Mouse (Mus musculus) neural tube, embryonic 11.5 days (tissue): ENCODE results near the gene Oscar. TPM values are rescaled to one million over a fixed set of nuclear protein-coding genes. Genes with fewer than 3 reads are reported as not detected.

Experiments used
- ATAC-seq: fragments of 200-750 bp; cut with Nextera tagmentation; 2 replicates; pipeline ENCODE4 v1.8.0; 2017; ENCODE audit warnings: moderate number of reproducible peaks, mild to moderate bottlenecking, moderate TSS enrichment, moderate library complexity; ENCODE audit not compliant: insufficient read depth, low FRiP score, low TSS enrichment
- DNase-seq: peaks from one replicate; pipeline ENCODE4 v3.0.0-alpha.2; 2015; ENCODE audit warnings: low spot score
- H3K27ac ChIP-seq: fragments of 300-500 bp; sonication (generic); 2 replicates; pipeline ENCODE4 v1.5.1; 2014; ENCODE audit warnings: low read depth, mild to moderate bottlenecking, low read length
- H3K27me3 ChIP-seq: fragments of 300-500 bp; sonication (generic); 2 replicates; pipeline ENCODE4 v1.6.1; 2014; ENCODE audit warnings: mild to moderate bottlenecking, low read length, mixed read lengths; ENCODE audit not compliant: control insufficient read depth, insufficient read depth
- H3K36me3 ChIP-seq: fragments of 300-500 bp; sonication (generic); 2 replicates; pipeline ENCODE4 v1.6.1; 2014; ENCODE audit warnings: mild to moderate bottlenecking, low read length, moderate library complexity, mixed read lengths; ENCODE audit not compliant: control insufficient read depth, insufficient read depth
- H3K4me1 ChIP-seq: fragments of 300-500 bp; sonication (generic); 2 replicates; pipeline ENCODE4 v1.6.1; 2014; ENCODE audit warnings: low read length, mixed read lengths; ENCODE audit not compliant: control insufficient read depth, insufficient read depth
- H3K4me2 ChIP-seq: fragments of 300-500 bp; sonication (generic); 2 replicates; pipeline ENCODE4 v1.6.1; 2014; ENCODE audit warnings: low read depth, mild to moderate bottlenecking, moderate library complexity
- H3K4me3 ChIP-seq: fragments of 300-500 bp; sonication (generic); 2 replicates; pipeline ENCODE4 v1.5.1; 2014; ENCODE audit warnings: low read depth, low read length
- H3K9ac ChIP-seq: fragments of 300-500 bp; sonication (generic); 2 replicates; pipeline ENCODE4 v1.6.1; 2014; ENCODE audit warnings: mild to moderate bottlenecking, low read length
- H3K9me3 ChIP-seq: fragments of 300-500 bp; sonication (generic); 2 replicates; pipeline ENCODE4 v1.6.1; 2016; ENCODE audit warnings: low read length; ENCODE audit not compliant: control insufficient read depth
- WGBS: fragments of 180-500 bp; shearing (Covaris S2); extraction: QIAGEN DNeasy Blood & Tissue Kit; methylation state at CpG from one replicate; pipeline ENCODE4 v1.1.7; 2014; 5-methylcytosine and 5-hydroxymethylcytosine counted together
- polyA plus RNA-seq: library from polyadenylated mRNA; unstranded; fragments of >200 nt; fragmentation: Nextera tagmentation; extraction: Ambion mirVana; gene quantifications from 2 replicates; pipeline ENCODE4 v1.2.1, GENCODE M21; 2014

The Oscar gene
- polyA plus RNA-seq, 1 experiment from 2014 or later, result 0.25 TPM

- no peaks in the 10 kb centered on the region for H3K27me3 ChIP-seq
- peaks cover 6% of the 10 kb centered on the region for H3K36me3 ChIP-seq
- 0 out of 2 replicates have a peak, but pooled peaks cover 3% of the 10 kb centered on the region for H3K9me3 ChIP-seq
- ATAC-seq (peak; percentile 98), DNase-seq (peak; percentile 98)
- WGBS, result 0% methylated on average over 57 of the region's 58 CpGs
- H3K4me3 ChIP-seq, result peak within 1 kb of the TSS; percentile 100
- peak within 1 kb of the TSS; percentile 98 for H3K9ac ChIP-seq
- peak within 1 kb of the TSS; percentile 97 for H3K27ac ChIP-seq
- H3K4me1 ChIP-seq, result peaks cover 21% of the 10 kb centered on the region
- peak within 1 kb of the TSS; percentile 73 for H3K4me2 ChIP-seq
These were observed 28.9 kb upstream of the Oscar start, which contains the start of gene Cnot3 for GRCm38 (mm10) chr7:3644672-3645487. Gene Cnot3, plus strand, starts transcription at chr7:3645268.

- DNase-seq, result no peak
- Histone ChIP-seq H3K4me3 (peak overlapping the region; percentile 100), H3K27me3 (no peaks in the 10 kb centered on the region), H3K4me2 (peak overlapping the region; percentile 50), H3K4me1 (peaks cover 21% of the 10 kb centered on the region), H3K9ac (no peak overlapping the region), H3K36me3 (peaks cover 6% of the 10 kb centered on the region), H3K9me3 (0 out of 2 replicates have a peak, but pooled peaks cover 3% of the 10 kb centered on the region), H3K27ac (no peak overlapping the region)
- 1% methylated on average over 11 of the region's 11 CpGs for WGBS
- ATAC-seq, result no peak
These were observed 28.4 kb upstream of the Oscar start for GRCm38 (mm10) chr7:3644348-3644671.

- 29% methylated on average over 9 of the region's 9 CpGs for WGBS
- Histone ChIP-seq H3K4me3 (peak overlapping the region; percentile 100), H3K9me3 (0 out of 2 replicates have a peak, but pooled peaks cover 3% of the 10 kb centered on the region), H3K36me3 (peaks cover 6% of the 10 kb centered on the region), H3K27ac (no peak overlapping the region), H3K27me3 (no peaks in the 10 kb centered on the region), H3K4me2 (peak overlapping the region; percentile 50), H3K4me1 (peaks cover 21% of the 10 kb centered on the region), H3K9ac (no peak overlapping the region)
- no peak for DNase-seq
- ATAC-seq, result no peak
These were observed 27.9 kb upstream of the Oscar start for GRCm38 (mm10) chr7:3643843-3644242.

- H3K27me3 ChIP-seq, result no peaks in the 10 kb centered on the region
- peaks cover 21% of the 10 kb centered on the region for H3K4me1 ChIP-seq
- H3K36me3 ChIP-seq, result peaks cover 9% of the 10 kb centered on the region
- WGBS, result 77% methylated on average over 5 of the region's 5 CpGs
- no peak overlapping the region for H3K4me2 ChIP-seq
- no peak overlapping the region for H3K9ac ChIP-seq
- DNase-seq, result no peak
- no peak for ATAC-seq
- H3K9me3 ChIP-seq, result 0 out of 2 replicates have a peak, but pooled peaks cover 3% of the 10 kb centered on the region
- H3K27ac ChIP-seq, result no peak overlapping the region
- no peak overlapping the region for H3K4me3 ChIP-seq
These were observed 27.5 kb upstream of the Oscar start for GRCm38 (mm10) chr7:3643412-3643811.

- Histone ChIP-seq H3K4me3 (peak overlapping the region; percentile 57), H3K27ac (no peak overlapping the region), H3K36me3 (peaks cover 3% of the 10 kb centered on the region; the same call in 1 of the 2 replicates), H3K4me2 (peak overlapping the region; percentile 90), H3K27me3 (no peaks in the 10 kb centered on the region), H3K4me1 (peaks cover 10% of the 10 kb centered on the region), H3K9me3 (no peaks in the 10 kb centered on the region), H3K9ac (peak overlapping the region; percentile 79)
- 65% methylated on average over 3 of the region's 3 CpGs for WGBS
- no peak for DNase-seq
- ATAC-seq, result no peak
These were observed 14.5 kb upstream of the Oscar start for GRCm38 (mm10) chr7:3630478-3630815.

- Histone ChIP-seq H3K9ac (peak within 1 kb of the TSS; percentile 79), H3K4me3 (peak within 1 kb of the TSS; percentile 57), H3K4me1 (peaks cover 10% of the 10 kb centered on the region), H3K27me3 (no peaks in the 10 kb centered on the region), H3K9me3 (no peaks in the 10 kb centered on the region), H3K27ac (no peak within 1 kb of the TSS), H3K36me3 (peaks cover 3% of the 10 kb centered on the region; the same call in 1 of the 2 replicates), H3K4me2 (peak within 1 kb of the TSS; percentile 92)
- DNase-seq, result peak; percentile 91
- under 1% methylated on average over 47 of the region's 47 CpGs for WGBS
- ATAC-seq, result peak; percentile 85
These were observed 13.9 kb upstream of the Oscar start, which contains the start of the genes Tfpt and Prpf31 for GRCm38 (mm10) chr7:3629543-3630477. Gene Tfpt, minus strand, starts transcription at chr7:3629929. Gene Prpf31, plus strand, starts transcription at chr7:3629985.

GRCm38 (mm10) chr7:3629030-3629429 lies 13.1 kb upstream of the Oscar start:
- Histone ChIP-seq H3K9ac (peak overlapping the region; percentile 67), H3K4me1 (peaks cover 10% of the 10 kb centered on the region), H3K36me3 (no peaks in the 10 kb centered on the region; the same call in 1 of the 2 replicates), H3K27me3 (no peaks in the 10 kb centered on the region), H3K27ac (no peak overlapping the region), H3K4me2 (peak overlapping the region; percentile 92), H3K4me3 (peak overlapping the region; percentile 57), H3K9me3 (no peaks in the 10 kb centered on the region)
- WGBS, result 44% methylated on average over 4 of the region's 4 CpGs
- ATAC-seq, result peak; percentile 56; the same call in 1 of the 2 replicates
- DNase-seq, result no peak

GRCm38 (mm10) chr7:3617242-3617995 lies 1.5 kb upstream of the Oscar start, which contains the start of gene Ndufa3:
Gene Ndufa3, plus strand, starts transcription at chr7:3617373.
- Histone ChIP-seq H3K4me1 (peaks cover 6% of the 10 kb centered on the region; the same call in 1 of the 2 replicates), H3K27ac (no peak within 1 kb of the TSS), H3K9ac (peak within 1 kb of the TSS; percentile 69), H3K4me3 (peak within 1 kb of the TSS; percentile 66), H3K36me3 (peaks cover 10% of the 10 kb centered on the region), H3K27me3 (no peaks in the 10 kb centered on the region), H3K9me3 (no peaks in the 10 kb centered on the region), H3K4me2 (peak within 1 kb of the TSS; percentile 73)
- peak; percentile 95 for ATAC-seq
- under 1% methylated on average over 32 of the region's 32 CpGs for WGBS
- DNase-seq, result peak; percentile 87
